Mouse (Mus musculus) erythroid progenitor cell, adult 5-6 weeks (primary cell): ENCODE data around the gene Ccdc142. TPM values are rescaled to one million over a fixed set of nuclear protein-coding genes. Genes with fewer than 3 reads are reported as not detected.

Experiments
- total RNA-seq, 2 experiments: library from RNA; stranded (forward) in 1 of 2; stranded (reverse) in 1 of 2; fragments of 150-400 nt in 1 of 2; fragments of 186-747, 209-891 nt in 1 of 2; gene quantifications; 2 replicates each; pipeline versions ENCODE4 v1.2.3 to v1.2.4; 2015 to 2017; ENCODE audit warnings: low replicate concordance in 2 of 2

The Ccdc142 gene
- total RNA-seq, 2 experiments from 2014 or later = not detected

Other genes with a start within 250 kb of the Ccdc142 start
- gene Sema4f, start 161.8 kb upstream of the Ccdc142 start, total RNA-seq (2015; ENCODE audit: low replicate concordance) = not detected in 2 replicates
- 0.39 TPM in 1 of 2 replicates, not detected in the other for gene Sema4f, start 161.8 kb upstream of the Ccdc142 start, total RNA-seq (2017; ENCODE audit: low replicate concordance)
- 4.6 and 12.6 TPM in 2 replicates for gene M1ap, start 154.7 kb upstream of the Ccdc142 start, total RNA-seq (2015; ENCODE audit: low replicate concordance)
- gene M1ap, start 154.7 kb upstream of the Ccdc142 start, total RNA-seq (2017; ENCODE audit: low replicate concordance) = 2.6 and 19.8 TPM in 2 replicates
- gene Dok1, start 68.1 kb upstream of the Ccdc142 start, total RNA-seq (2015; ENCODE audit: low replicate concordance) = 20.5 and 27.4 TPM in 2 replicates
- 26.9 and 34.7 TPM in 2 replicates for gene Dok1, start 68.1 kb upstream of the Ccdc142 start, total RNA-seq (2017; ENCODE audit: low replicate concordance)
- 0.84 and 3.6 TPM in 2 replicates for gene Loxl3, start 67.4 kb upstream of the Ccdc142 start, total RNA-seq (2015; ENCODE audit: low replicate concordance)
- 0.38 and 3.2 TPM in 2 replicates for gene Loxl3, start 67.4 kb upstream of the Ccdc142 start, total RNA-seq (2017; ENCODE audit: low replicate concordance)
- gene Aup1, start 47.1 kb upstream of the Ccdc142 start, total RNA-seq (2015; ENCODE audit: low replicate concordance) = 275 and 371 TPM in 2 replicates
- 190 and 242 TPM in 2 replicates for gene Aup1, start 47.1 kb upstream of the Ccdc142 start, total RNA-seq (2017; ENCODE audit: low replicate concordance)
- 114 and 126 TPM in 2 replicates for gene Htra2, start 46.3 kb upstream of the Ccdc142 start, total RNA-seq (2015; ENCODE audit: low replicate concordance)
- gene Htra2, start 46.3 kb upstream of the Ccdc142 start, total RNA-seq (2017; ENCODE audit: low replicate concordance) = 65.7 and 87.8 TPM in 2 replicates
- gene Dqx1, start 43.8 kb upstream of the Ccdc142 start, total RNA-seq (2015; ENCODE audit: low replicate concordance) = 2.5 and 6.8 TPM in 2 replicates
- 3.7 and 3.9 TPM in 2 replicates for gene Dqx1, start 43.8 kb upstream of the Ccdc142 start, total RNA-seq (2017; ENCODE audit: low replicate concordance)
- not detected in 2 replicates for gene Tlx2, start 31.3 kb upstream of the Ccdc142 start, total RNA-seq (2015; ENCODE audit: low replicate concordance)
- gene Tlx2, start 31.3 kb upstream of the Ccdc142 start, total RNA-seq (2017; ENCODE audit: low replicate concordance) = not detected in 2 replicates
- gene Pcgf1, start 23.7 kb upstream of the Ccdc142 start, total RNA-seq (2015; ENCODE audit: low replicate concordance) = 49.5 and 81.1 TPM in 2 replicates
- 7.6 and 21.1 TPM in 2 replicates for gene Pcgf1, start 23.7 kb upstream of the Ccdc142 start, total RNA-seq (2017; ENCODE audit: low replicate concordance)
- gene Lbx2, start 15.2 kb upstream of the Ccdc142 start, total RNA-seq (2015; ENCODE audit: low replicate concordance) = not detected in 2 replicates
- not detected in 2 replicates for gene Lbx2, start 15.2 kb upstream of the Ccdc142 start, total RNA-seq (2017; ENCODE audit: low replicate concordance)
- gene Gm42688, start within 50 bp of the Ccdc142 start, total RNA-seq (2015; ENCODE audit: low replicate concordance) = 2.9 TPM in 1 of 2 replicates, not detected in the other
- 1.1 and 3.5 TPM in 2 replicates for gene Gm42688, start within 50 bp of the Ccdc142 start, total RNA-seq (2017; ENCODE audit: low replicate concordance)
- 49.5 and 61.6 TPM in 2 replicates for gene Mrpl53, start 7.4 kb downstream of the Ccdc142 start, total RNA-seq (2015; ENCODE audit: low replicate concordance)
- gene Mrpl53, start 7.4 kb downstream of the Ccdc142 start, total RNA-seq (2017; ENCODE audit: low replicate concordance) = 36.2 and 38.0 TPM in 2 replicates
- gene Mogs, start 13.9 kb downstream of the Ccdc142 start, total RNA-seq (2015; ENCODE audit: low replicate concordance) = 4.6 and 14.4 TPM in 2 replicates
- gene Mogs, start 13.9 kb downstream of the Ccdc142 start, total RNA-seq (2017; ENCODE audit: low replicate concordance) = 13.1 and 17.1 TPM in 2 replicates
- 42.3 and 48.7 TPM in 2 replicates for gene Wbp1, start 20.0 kb downstream of the Ccdc142 start, total RNA-seq (2015; ENCODE audit: low replicate concordance)
- gene Wbp1, start 20.0 kb downstream of the Ccdc142 start, total RNA-seq (2017; ENCODE audit: low replicate concordance) = 77.9 and 83.6 TPM in 2 replicates
- 5.8 and 7.5 TPM in 2 replicates for gene Ino80b, start 23.8 kb downstream of the Ccdc142 start, total RNA-seq (2015; ENCODE audit: low replicate concordance)
- 7.4 and 24.1 TPM in 2 replicates for gene Ino80b, start 23.8 kb downstream of the Ccdc142 start, total RNA-seq (2017; ENCODE audit: low replicate concordance)
- gene Rtkn, start 33.9 kb downstream of the Ccdc142 start, total RNA-seq (2015; ENCODE audit: low replicate concordance) = not detected in 2 replicates
- 0.30 TPM in 1 of 2 replicates, not detected in the other for gene Rtkn, start 33.9 kb downstream of the Ccdc142 start, total RNA-seq (2017; ENCODE audit: low replicate concordance)
- gene Wdr54, start 54.8 kb downstream of the Ccdc142 start, total RNA-seq (2015; ENCODE audit: low replicate concordance) = not detected in 2 replicates
- not detected in 2 replicates for gene Wdr54, start 54.8 kb downstream of the Ccdc142 start, total RNA-seq (2017; ENCODE audit: low replicate concordance)
- not detected in 2 replicates for gene 1700003E16Rik, start 54.8 kb downstream of the Ccdc142 start, total RNA-seq (2015; ENCODE audit: low replicate concordance)
- not detected in 2 replicates for gene 1700003E16Rik, start 54.8 kb downstream of the Ccdc142 start, total RNA-seq (2017; ENCODE audit: low replicate concordance)
- 27.7 and 33.5 TPM in 2 replicates for gene Dctn1, start 64.3 kb downstream of the Ccdc142 start, total RNA-seq (2015; ENCODE audit: low replicate concordance)
- 74.6 and 104 TPM in 2 replicates for gene Dctn1, start 64.3 kb downstream of the Ccdc142 start, total RNA-seq (2017; ENCODE audit: low replicate concordance)
- gene Slc4a5, start 118.2 kb downstream of the Ccdc142 start, total RNA-seq (2015; ENCODE audit: low replicate concordance) = not detected in 2 replicates
- 0.39 TPM in 1 of 2 replicates, not detected in the other for gene Slc4a5, start 118.2 kb downstream of the Ccdc142 start, total RNA-seq (2017; ENCODE audit: low replicate concordance)
- 34.8 and 56.6 TPM in 2 replicates for gene Mthfd2, start 224.3 kb downstream of the Ccdc142 start, total RNA-seq (2015; ENCODE audit: low replicate concordance)
- 37.2 and 37.9 TPM in 2 replicates for gene Mthfd2, start 224.3 kb downstream of the Ccdc142 start, total RNA-seq (2017; ENCODE audit: low replicate concordance)
- gene Mob1a, start 224.4 kb downstream of the Ccdc142 start, total RNA-seq (2015; ENCODE audit: low replicate concordance) = 94.3 and 94.8 TPM in 2 replicates
- gene Mob1a, start 224.4 kb downstream of the Ccdc142 start, total RNA-seq (2017; ENCODE audit: low replicate concordance) = 88.7 and 102 TPM in 2 replicates
- 187 and 245 TPM in 2 replicates for gene Bola3, start 247.5 kb downstream of the Ccdc142 start, total RNA-seq (2015; ENCODE audit: low replicate concordance)
- gene Bola3, start 247.5 kb downstream of the Ccdc142 start, total RNA-seq (2017; ENCODE audit: low replicate concordance) = 109 and 149 TPM in 2 replicates